Mouse (Mus musculus) intestine, postnatal 0 days (tissue): ENCODE measurements at regions not wholly inside any gene's neighbourhood (a gene's known extent, or its start where the extent isn't known, plus 50 kb on each side); places are given as distances from the start of the nearest gene placed in this dataset.

ENCODE experiments used
- ATAC-seq: fragments of 200-750 bp; cut with Nextera tagmentation; 2 replicates; pipeline ENCODE4 v1.8.0; 2017; ENCODE audit warnings: mild to moderate bottlenecking, moderate TSS enrichment, moderate library complexity
- H3K27ac ChIP-seq: fragments of 300-500 bp; sonication (generic); 2 replicates; pipeline ENCODE4 v1.5.1; 2014; ENCODE audit warnings: mild to moderate bottlenecking, low read depth, low read length, moderate library complexity
- H3K27me3 ChIP-seq: fragments of 300-500 bp; sonication (generic); replicated peaks from 2 replicates; pipeline ENCODE4 v1.6.1; 2014; ENCODE audit warnings: low read length, mixed read lengths; ENCODE audit not compliant: control insufficient read depth, insufficient read depth
- H3K36me3 ChIP-seq: fragments of 300-500 bp; sonication (generic); 2 replicates; pipeline ENCODE4 v1.6.1; 2014; ENCODE audit warnings: mild to moderate bottlenecking, moderate library complexity; ENCODE audit not compliant: control insufficient read depth, insufficient read depth
- H3K4me1 ChIP-seq: fragments of 300-500 bp; sonication (generic); replicated peaks from 2 replicates; pipeline ENCODE4 v1.6.1; 2014; ENCODE audit warnings: antibody characterized with exemption, low read length, mixed read lengths; ENCODE audit not compliant: control insufficient read depth, insufficient read depth
- H3K4me2 ChIP-seq: fragments of 300-500 bp; sonication (generic); replicated peaks from 2 replicates; pipeline ENCODE4 v1.6.1; 2014; ENCODE audit warnings: low read depth, mild to moderate bottlenecking, moderate library complexity
- H3K4me3 ChIP-seq: fragments of 300-500 bp; sonication (generic); 2 replicates; pipeline ENCODE4 v1.5.1; 2014; ENCODE audit warnings: low read depth, low read length
- H3K9ac ChIP-seq: fragments of 300-500 bp; sonication (generic); 2 replicates; pipeline ENCODE4 v1.6.1; 2014; ENCODE audit warnings: mild to moderate bottlenecking, low read depth, low read length
- H3K9me3 ChIP-seq: fragments of 300-500 bp; sonication (generic); 2 replicates; pipeline ENCODE4 v1.6.1; 2016; ENCODE audit warnings: mixed run types; ENCODE audit not compliant: control insufficient read depth
- CTCF ChIP-seq: sonication (generic); IDR thresholded peaks from 2 replicates; pipeline ENCODE4 v1.5.1; 2016; ENCODE audit warnings: low read depth, mild to moderate bottlenecking, control low read depth, antibody characterized with exemption, moderate library complexity
- WGBS: fragments of 180-500 bp; shearing (Covaris S2); extraction: QIAGEN DNeasy Blood & Tissue Kit; methylation state at CpG from one replicate; pipeline ENCODE4 v1.1.7; 2014; 5-methylcytosine and 5-hydroxymethylcytosine counted together

- H3K4me3 ChIP-seq: no peak overlapping the region
- 0 out of 2 replicates have a peak, but pooled peaks cover 4% of the 10 kb centered on the region for H3K9me3 ChIP-seq
- TF ChIP-seq CTCF: no peak
- no peaks in the 10 kb centered on the region for H3K27me3 ChIP-seq
- H3K27ac ChIP-seq: no peak overlapping the region
- H3K9ac ChIP-seq: no peak overlapping the region
- ATAC-seq: no peak
- 92% methylated on average over 2 of the region's 2 CpGs for WGBS
- no peaks in the 10 kb centered on the region for H3K4me1 ChIP-seq
- H3K4me2 ChIP-seq: no peak overlapping the region
- H3K36me3 ChIP-seq: no peaks in the 10 kb centered on the region
Observed at GRCm38 (mm10) chr13:101824962-101825361, 56.9 kb upstream of the Pik3r1 start.

GRCm38 (mm10) chr13:101831872-101832629 lies 64.0 kb upstream of the Pik3r1 start:
- no peak overlapping the region for H3K4me3 ChIP-seq
- no peak overlapping the region for H3K27ac ChIP-seq
- H3K27me3 ChIP-seq: no peaks in the 10 kb centered on the region
- no peak overlapping the region for H3K9ac ChIP-seq
- TF ChIP-seq CTCF: no peak
- H3K4me2 ChIP-seq: no peak overlapping the region
- H3K9me3 ChIP-seq: no peaks in the 10 kb centered on the region
- no peaks in the 10 kb centered on the region for H3K36me3 ChIP-seq
- WGBS: 58% methylated on average over 7 of the region's 7 CpGs
- no peak for ATAC-seq
- peaks cover 7% of the 10 kb centered on the region; the same call in 1 of the 2 replicates for H3K4me1 ChIP-seq

GRCm38 (mm10) chr13:101834546-101834945 lies 66.5 kb upstream of the Pik3r1 start:
- no peaks in the 10 kb centered on the region for H3K36me3 ChIP-seq
- H3K9me3 ChIP-seq: no peaks in the 10 kb centered on the region
- no peak for TF ChIP-seq CTCF
- ATAC-seq: no peak
- H3K4me2 ChIP-seq: no peak overlapping the region
- H3K4me1 ChIP-seq: peaks cover 7% of the 10 kb centered on the region; the same call in 1 of the 2 replicates
- no peak overlapping the region for H3K27ac ChIP-seq
- 81% methylated on average over 4 of the region's 4 CpGs for WGBS
- no peak overlapping the region for H3K9ac ChIP-seq
- H3K4me3 ChIP-seq: no peak overlapping the region
- H3K27me3 ChIP-seq: no peaks in the 10 kb centered on the region

- TF ChIP-seq CTCF: no peak
- H3K4me3 ChIP-seq: no peak overlapping the region
- WGBS: 81% methylated on average over 1 of the region's 1 CpGs
- ATAC-seq: no peak
- H3K9me3 ChIP-seq: no peaks in the 10 kb centered on the region
- H3K27me3 ChIP-seq: no peaks in the 10 kb centered on the region
- H3K36me3 ChIP-seq: no peaks in the 10 kb centered on the region
- H3K9ac ChIP-seq: no peak overlapping the region
- H3K4me2 ChIP-seq: no peak overlapping the region
- no peaks in the 10 kb centered on the region for H3K4me1 ChIP-seq
- H3K27ac ChIP-seq: no peak overlapping the region
Observed at GRCm38 (mm10) chr13:101836992-101837391, 69.0 kb upstream of the Pik3r1 start.

- no peak overlapping the region for H3K27ac ChIP-seq
- H3K9ac ChIP-seq: no peak overlapping the region
- no peaks in the 10 kb centered on the region for H3K27me3 ChIP-seq
- no peaks in the 10 kb centered on the region for H3K4me1 ChIP-seq
- no peak overlapping the region for H3K4me2 ChIP-seq
- no peaks in the 10 kb centered on the region for H3K36me3 ChIP-seq
- 61% methylated on average over 7 of the region's 7 CpGs for WGBS
- no peak for TF ChIP-seq CTCF
- no peaks in the 10 kb centered on the region for H3K9me3 ChIP-seq
- H3K4me3 ChIP-seq: no peak overlapping the region
- ATAC-seq: no peak
Observed at GRCm38 (mm10) chr13:101844461-101845440, 76.7 kb upstream of the Pik3r1 start.

- WGBS: 80% methylated on average over 3 of the region's 3 CpGs
- Histone ChIP-seq H3K27me3 (no peaks in the 10 kb centered on the region), H3K4me3 (no peak overlapping the region), H3K27ac (no peak overlapping the region), H3K4me2 (no peak overlapping the region), H3K4me1 (no peaks in the 10 kb centered on the region), H3K9me3 (no peaks in the 10 kb centered on the region), H3K9ac (no peak overlapping the region), H3K36me3 (no peaks in the 10 kb centered on the region)
- no peak for ATAC-seq
- TF ChIP-seq CTCF: no peak
Observed at GRCm38 (mm10) chr13:101846016-101846415, 78.0 kb upstream of the Pik3r1 start.
